Mouse (Mus musculus) midbrain, embryonic 14.5 days (tissue): Measurements from ENCODE around the gene Cnmd. TPM values are rescaled to one million over a fixed set of nuclear protein-coding genes. Genes with fewer than 3 reads are reported as not detected.

Experiments used
- ATAC-seq: fragments of 200-750 bp; cut with Nextera tagmentation; 2 replicates; pipeline ENCODE4 v1.8.0; 2017; ENCODE audit warnings: moderate number of reproducible peaks, moderate library complexity; ENCODE audit not compliant: low FRiP score, low TSS enrichment
- DNase-seq: peaks from one replicate; pipeline ENCODE4 v3.0.0-alpha.2; 2015
- H3K27ac ChIP-seq: fragments of 300-500 bp; sonication (generic); replicated peaks from 2 replicates; pipeline ENCODE4 v1.5.1; 2014; ENCODE audit warnings: mild to moderate bottlenecking, low read depth, low read length, moderate library complexity
- H3K27me3 ChIP-seq: fragments of 300-500 bp; sonication (generic); 2 replicates; pipeline ENCODE4 v1.6.1; 2014; ENCODE audit warnings: low read length, control low read depth, mixed read lengths; ENCODE audit not compliant: control insufficient read depth, insufficient read depth
- H3K36me3 ChIP-seq: fragments of 300-500 bp; sonication (generic); 2 replicates; pipeline ENCODE4 v1.6.1; 2014; ENCODE audit warnings: low read length, control low read depth; ENCODE audit not compliant: control insufficient read depth, insufficient read depth
- H3K4me1 ChIP-seq: fragments of 300-500 bp; sonication (generic); 2 replicates; pipeline ENCODE4 v1.6.1; 2014; ENCODE audit warnings: mild to moderate bottlenecking, antibody characterized with exemption, low read length, control low read depth; ENCODE audit not compliant: control insufficient read depth, insufficient read depth
- H3K4me2 ChIP-seq: fragments of 300-500 bp; sonication (generic); 2 replicates; pipeline ENCODE4 v1.6.1; 2014; ENCODE audit warnings: mild to moderate bottlenecking, low read length, moderate library complexity
- H3K4me3 ChIP-seq: fragments of 300-500 bp; sonication (generic); replicated peaks from 2 replicates; pipeline ENCODE4 v1.5.1; 2014; ENCODE audit warnings: low read depth, low read length
- H3K9ac ChIP-seq: fragments of 300-500 bp; sonication (generic); replicated peaks from 2 replicates; pipeline ENCODE4 v1.6.1; 2014; ENCODE audit warnings: mild to moderate bottlenecking, low read length, moderate library complexity
- H3K9me3 ChIP-seq: fragments of 300-500 bp; sonication (generic); 2 replicates; pipeline ENCODE4 v1.6.1; 2016; ENCODE audit warnings: low read length, control low read depth, mixed read lengths; ENCODE audit not compliant: control insufficient read depth
- WGBS: fragments of 180-500 bp; shearing (Covaris S2); extraction: QIAGEN DNeasy Blood & Tissue Kit; methylation state at CpG from one replicate; pipeline ENCODE4 v1.1.7; 2014; 5-methylcytosine and 5-hydroxymethylcytosine counted together
- polyA plus RNA-seq: library from polyadenylated mRNA; unstranded; fragments of >200 nt; fragmentation: Nextera tagmentation; extraction: Ambion mirVana; gene quantifications from 2 replicates; pipeline ENCODE4 v1.2.1, GENCODE M21; 2014

The Cnmd gene
- polyA plus RNA-seq, result 1.8 and 2.2 TPM in 2 replicates

DNA sequence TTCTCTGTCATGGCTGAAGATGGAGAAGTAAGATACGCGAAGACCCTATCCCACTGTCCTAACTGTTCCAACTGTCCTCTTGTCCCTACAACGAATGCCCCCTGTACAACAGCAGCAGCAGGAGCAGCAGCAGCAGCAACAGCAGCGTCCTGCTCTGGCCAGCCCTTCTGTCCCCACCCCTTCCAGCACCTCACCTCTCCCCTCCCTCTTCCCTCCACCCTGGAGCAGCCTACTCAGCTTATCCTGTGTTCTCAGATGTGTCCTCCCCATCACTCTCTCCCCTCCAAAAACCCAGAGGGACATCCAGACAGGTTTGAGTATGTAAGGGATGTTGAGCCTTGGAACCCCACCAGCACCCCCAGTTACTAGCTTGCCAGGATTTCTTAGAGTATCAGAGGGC is at the start of gene Cnmd:
Gene Cnmd (minus strand): TSS at position 170 of the 400 bp plus-strand sequence.
- H3K9ac ChIP-seq, result no peak within 1 kb of the TSS
- ATAC-seq (peak; percentile 31; the same call in 1 of the 2 replicates), DNase-seq (no peak)
- H3K4me1 ChIP-seq, result peaks cover 7% of the 10 kb centered on the region
- no peaks in the 10 kb centered on the region for H3K36me3 ChIP-seq
- 64% methylated on average over 4 of the region's 4 CpGs for WGBS
- H3K27me3 ChIP-seq, result no peaks in the 10 kb centered on the region
- no peak within 1 kb of the TSS for H3K27ac ChIP-seq
- peak within 1 kb of the TSS; percentile 47 for H3K4me2 ChIP-seq
- no peaks in the 10 kb centered on the region for H3K9me3 ChIP-seq
- H3K4me3 ChIP-seq, result 0 out of 2 replicates have a peak within 1 kb of the TSS, but pooled peaks have one; percentile 10

GRCm38 (mm10) chr14:79711301-79711700 is 49.3 kb upstream of the Cnmd start:
- H3K9me3 ChIP-seq, result no peaks in the 10 kb centered on the region
- WGBS, result 72% methylated on average over 4 of the region's 4 CpGs
- DNase-seq (no peak), ATAC-seq (no peak)
- no peaks in the 10 kb centered on the region for H3K36me3 ChIP-seq
- no peak overlapping the region for H3K4me3 ChIP-seq
- no peaks in the 10 kb centered on the region for H3K4me1 ChIP-seq
- no peaks in the 10 kb centered on the region for H3K27me3 ChIP-seq
- H3K4me2 ChIP-seq, result no peak overlapping the region
- no peak overlapping the region for H3K27ac ChIP-seq
- no peak overlapping the region for H3K9ac ChIP-seq

DNA sequence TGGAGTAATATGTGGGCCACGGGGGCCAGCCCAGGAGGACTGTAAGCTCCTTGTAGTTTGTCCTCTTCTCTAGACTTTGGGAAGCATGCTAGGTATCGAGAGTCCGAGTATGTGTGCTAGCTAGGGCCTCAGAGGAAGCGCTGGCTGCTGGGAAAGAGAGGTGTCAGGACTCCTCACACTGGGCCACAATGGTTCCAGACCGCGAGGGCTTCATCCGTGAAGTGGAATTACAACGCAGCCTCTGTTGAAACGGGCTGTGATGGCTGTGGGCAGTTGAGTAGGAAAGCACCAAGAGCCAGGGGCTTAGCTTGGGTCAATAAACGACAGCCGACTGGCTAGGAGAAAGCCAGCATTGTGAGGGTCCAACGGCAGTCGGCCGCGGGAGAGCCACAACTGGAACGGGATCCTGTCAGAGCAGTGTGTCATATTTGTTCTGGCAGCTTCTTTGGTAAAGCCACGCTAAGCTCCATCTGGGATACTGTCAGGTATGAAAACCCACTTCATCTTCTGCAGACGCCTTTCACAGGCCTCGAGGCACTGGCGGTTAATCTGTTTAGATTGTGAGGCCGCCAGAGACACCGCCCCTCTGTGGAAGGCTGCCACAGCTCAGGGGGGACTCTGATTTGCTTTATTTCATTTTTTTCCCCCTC is 41.7 kb upstream of the Cnmd start:
- Histone ChIP-seq H3K36me3 (no peaks in the 10 kb centered on the region), H3K27ac (peak overlapping the region; percentile 49; the same call in 1 of the 2 replicates), H3K4me3 (no peak overlapping the region), H3K9me3 (no peaks in the 10 kb centered on the region), H3K4me2 (no peak overlapping the region), H3K4me1 (peaks cover 20% of the 10 kb centered on the region; the same call in 1 of the 2 replicates), H3K27me3 (no peaks in the 10 kb centered on the region), H3K9ac (no peak overlapping the region)
- ATAC-seq (peak; percentile 56; the same call in 1 of the 2 replicates), DNase-seq (peak; percentile 64)
- 62% methylated on average over 22 of the region's 22 CpGs for WGBS

GRCm38 (mm10) chr14:79701606-79702005 is 39.6 kb upstream of the Cnmd start:
- no peak for DNase-seq
- 76% methylated on average over 5 of the region's 5 CpGs for WGBS
- no peak for ATAC-seq
- Histone ChIP-seq H3K4me1 (peaks cover 20% of the 10 kb centered on the region; the same call in 1 of the 2 replicates), H3K9me3 (no peaks in the 10 kb centered on the region), H3K27me3 (no peaks in the 10 kb centered on the region), H3K4me2 (no peak overlapping the region), H3K36me3 (no peaks in the 10 kb centered on the region), H3K27ac (peak overlapping the region; percentile 21; the same call in 1 of the 2 replicates), H3K9ac (no peak overlapping the region), H3K4me3 (no peak overlapping the region)

DNA sequence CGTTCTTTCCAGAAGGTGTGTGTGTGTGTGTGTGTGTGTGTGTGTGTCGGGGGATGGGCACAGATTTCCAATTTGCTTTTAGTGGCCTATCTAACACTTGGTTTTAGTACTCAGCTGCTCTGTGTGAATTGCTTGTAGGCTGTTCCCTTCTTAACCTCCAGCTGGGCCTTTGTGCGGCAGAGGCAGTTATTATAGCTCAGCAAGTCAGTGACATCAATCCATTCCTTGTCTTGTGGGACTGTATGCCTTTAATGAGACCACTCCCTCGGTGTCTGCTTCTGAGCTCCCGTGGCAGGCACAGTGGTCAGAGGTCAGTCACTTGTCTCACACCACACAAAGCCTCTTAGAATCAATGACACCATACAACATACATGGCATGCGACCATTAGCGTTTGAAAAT is 39.1 kb upstream of the Cnmd start:
- no peaks in the 10 kb centered on the region for H3K27me3 ChIP-seq
- ATAC-seq (0 out of 2 replicates have a peak, but pooled peaks have one; percentile 35), DNase-seq (peak; percentile 42)
- H3K9me3 ChIP-seq, result no peaks in the 10 kb centered on the region
- peak overlapping the region; percentile 26; the same call in 1 of the 2 replicates for H3K27ac ChIP-seq
- no peak overlapping the region for H3K9ac ChIP-seq
- H3K36me3 ChIP-seq, result no peaks in the 10 kb centered on the region
- no peak overlapping the region for H3K4me2 ChIP-seq
- WGBS, result 21% methylated on average over 7 of the region's 7 CpGs
- H3K4me3 ChIP-seq, result no peak overlapping the region
- H3K4me1 ChIP-seq, result peaks cover 20% of the 10 kb centered on the region; the same call in 1 of the 2 replicates

DNA sequence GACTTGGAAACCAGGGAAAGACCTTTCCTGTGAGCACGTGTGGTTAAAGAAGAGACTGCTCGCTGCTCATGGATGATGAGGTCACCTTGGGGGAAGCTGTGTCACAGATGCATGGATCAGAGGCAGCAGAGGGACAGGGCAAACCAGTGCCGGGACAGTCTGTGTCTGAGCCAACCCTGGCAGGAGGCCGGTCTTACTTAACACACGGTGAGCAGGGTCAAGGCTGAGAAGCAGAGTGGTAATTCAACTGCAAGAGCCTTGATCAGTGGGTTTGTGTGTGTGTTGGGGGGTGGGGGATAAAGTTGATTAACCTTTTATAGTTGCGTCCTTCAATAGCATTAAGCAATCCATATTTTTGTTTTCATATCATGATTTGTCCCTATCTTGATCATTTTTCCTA is 37.4 kb upstream of the Cnmd start:
- no peak for ATAC-seq
- H3K9me3 ChIP-seq, result no peaks in the 10 kb centered on the region
- no peaks in the 10 kb centered on the region for H3K27me3 ChIP-seq
- H3K36me3 ChIP-seq, result no peaks in the 10 kb centered on the region
- H3K27ac ChIP-seq, result no peak overlapping the region
- H3K4me3 ChIP-seq, result no peak overlapping the region
- peaks cover 20% of the 10 kb centered on the region; the same call in 1 of the 2 replicates for H3K4me1 ChIP-seq
- H3K4me2 ChIP-seq, result no peak overlapping the region
- H3K9ac ChIP-seq, result no peak overlapping the region
- no peak for DNase-seq
- 67% methylated on average over 6 of the region's 6 CpGs for WGBS

- ATAC-seq, result no peak
- Histone ChIP-seq H3K27ac (no peak overlapping the region), H3K4me1 (no peaks in the 10 kb centered on the region), H3K9ac (no peak overlapping the region), H3K4me2 (no peak overlapping the region), H3K36me3 (no peaks in the 10 kb centered on the region), H3K4me3 (no peak overlapping the region), H3K27me3 (no peaks in the 10 kb centered on the region), H3K9me3 (no peaks in the 10 kb centered on the region)
- 96% methylated on average over 7 of the region's 7 CpGs for WGBS
- no peak for DNase-seq
Measured at GRCm38 (mm10) chr14:79690068-79690844, 28.3 kb upstream of the Cnmd start.

- ATAC-seq, result no peak
- 56% methylated on average over 5 of the region's 5 CpGs for WGBS
Measured at GRCm38 (mm10) chr14:79680652-79681051, 18.7 kb upstream of the Cnmd start.

More at GRCm38 (mm10) chr14:79680652-79681051, 18.7 kb upstream of the Cnmd start:
- Histone ChIP-seq H3K36me3 (no peaks in the 10 kb centered on the region), H3K27me3 (no peaks in the 10 kb centered on the region), H3K9me3 (no peaks in the 10 kb centered on the region), H3K4me1 (0 out of 2 replicates have a peak, but pooled peaks cover 4% of the 10 kb centered on the region), H3K4me2 (no peak overlapping the region), H3K27ac (no peak overlapping the region), H3K9ac (no peak overlapping the region), H3K4me3 (no peak overlapping the region)
- DNase-seq, result no peak
